Mouse (Mus musculus) CH12.LX (cell line): Measurements from ENCODE around the gene Angel2.

Source experiments
- CTCF ChIP-seq, 2 experiments: IDR thresholded peaks in 1 of 2; conservative IDR thresholded peaks in 1 of 2; 2 replicates each; pipeline ENCODE4 v1.5.1; 2011 to 2012; ENCODE audit warnings: low read depth in 2 of 2, low read length in 2 of 2, improper control_type of control experiment in 1 of 2, inconsistent platforms in 1 of 2, mild to moderate bottlenecking in 1 of 2, moderate library complexity in 1 of 2
- E2F4 ChIP-seq: IDR thresholded peaks from 2 replicates; pipeline ENCODE4 v1.6.1; 2011; ENCODE audit warnings: low read depth, low read length, improper control_type of control experiment; ENCODE audit not compliant: insufficient replicate concordance
- EP300 ChIP-seq: IDR thresholded peaks from 2 replicates; pipeline ENCODE4 v1.6.1; 2011; ENCODE audit warnings: low read length, improper control_type of control experiment
- GABPA ChIP-seq: IDR thresholded peaks from 2 replicates; pipeline ENCODE4 v1.6.1; 2012; ENCODE audit warnings: low read depth, low read length, improper control_type of control experiment, inconsistent platforms; ENCODE audit not compliant: insufficient replicate concordance
- KAT2A ChIP-seq: IDR thresholded peaks from 2 replicates; pipeline ENCODE4 v1.6.1; 2012; ENCODE audit warnings: low read length, improper control_type of control experiment, inconsistent platforms; ENCODE audit not compliant: insufficient replicate concordance
- PAX5 ChIP-seq: IDR thresholded peaks from 2 replicates; pipeline ENCODE4 v1.6.1; 2012; ENCODE audit warnings: low read length, inconsistent platforms, mixed read lengths
- POLR2A ChIP-seq: IDR thresholded peaks from 2 replicates; pipeline ENCODE4 v1.6.1; 2011; ENCODE audit warnings: low read depth, mild to moderate bottlenecking, improper control_type of control experiment, low read length
- RAD21 ChIP-seq: IDR thresholded peaks from 2 replicates; pipeline ENCODE4 v1.6.1; 2011; ENCODE audit warnings: low read depth, mild to moderate bottlenecking, low read length, improper control_type of control experiment, moderate library complexity
- SIN3A ChIP-seq: IDR thresholded peaks from 2 replicates; pipeline ENCODE4 v1.6.1; 2012; ENCODE audit warnings: low read length, improper control_type of control experiment, inconsistent platforms
- TBP ChIP-seq: conservative IDR thresholded peaks from 2 replicates; pipeline ENCODE4 v1.6.1; 2011; ENCODE audit warnings: low read depth, low read length, improper control_type of control experiment

DNA sequence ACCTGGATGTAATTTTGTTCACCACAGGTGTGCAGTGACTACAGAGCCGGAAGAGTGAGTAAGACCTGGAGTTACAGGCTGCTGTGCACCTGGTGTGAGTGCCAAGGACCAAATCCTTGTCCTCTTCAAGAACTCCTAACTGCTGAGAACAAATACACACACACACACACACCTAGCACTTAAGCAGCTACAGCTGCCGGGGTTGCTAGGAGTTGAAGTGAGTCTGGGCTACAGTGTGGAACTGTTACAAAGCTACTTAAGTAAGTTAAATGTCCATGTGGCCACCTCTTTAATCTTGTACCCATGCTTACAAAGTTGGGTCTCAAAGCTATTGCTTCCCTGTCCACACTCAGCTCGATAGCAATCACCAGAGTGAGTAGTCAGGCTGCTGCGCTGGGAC is 38.9 kb upstream of the Angel2 start:
- TF ChIP-seq POLR2A (no peak), PAX5 (no peak), EP300 (no peak), CTCF (conservative IDR thresholded peaks at IDR 0.05 in 1 of 2, IDR thresholded peaks at IDR 0.05 in 1 of 2; ENCODE audit: low read depth in 2 of 2, low read length in 2 of 2) (no peak), TBP (no peak), E2F4 (no peak), GABPA (no peak), RAD21 (no peak), SIN3A (no peak), KAT2A (no peak)
